Mouse (Mus musculus) thymus, adult 2 months (tissue): ENCODE measurements around the gene Nobox.

ENCODE experiments used
- CTCF ChIP-seq: fragments of 200-500 bp; IDR thresholded peaks from 2 replicates; pipeline ENCODE4 v1.5.1; 2012; ENCODE audit warnings: mild to moderate bottlenecking, control low read depth, low read length, moderate library complexity, borderline replicate concordance; ENCODE audit not compliant: control insufficient read depth, poor library complexity, insufficient read depth; ENCODE audit errors: extremely low read depth
- POLR2A ChIP-seq: fragments of 200-500 bp; IDR thresholded peaks from 2 replicates; pipeline ENCODE4 v1.6.1; 2012; ENCODE audit warnings: mild to moderate bottlenecking, low read length, control low read depth, moderate library complexity; ENCODE audit not compliant: control insufficient read depth, poor library complexity, insufficient read depth; ENCODE audit errors: extremely low read depth

GRCm38 (mm10) chr6:43333479-43333878, 24.1 kb upstream of the Nobox start:
- no peak for TF ChIP-seq CTCF
- no peak for TF ChIP-seq POLR2A
